Mouse (Mus musculus) embryonic facial prominence, embryonic 14.5 days (tissue): ENCODE measurements at regions not wholly inside any gene's neighbourhood (a gene's known extent, or its start where the extent isn't known, plus 50 kb on each side); places are given as distances from the start of the nearest gene placed in this dataset.
A peak's percentile ranks its signal among the peaks of the same experiment; 100 is the strongest.

Experiments used
- ATAC-seq: fragments of 200-750 bp; cut with Nextera tagmentation; 2 replicates; pipeline ENCODE4 v1.8.0; 2017; ENCODE audit warnings: low read depth, moderate number of reproducible peaks, moderate TSS enrichment
- DNase-seq: peaks from one replicate; pipeline ENCODE4 v3.0.0-alpha.2; 2015; ENCODE audit warnings: low spot score
- H3K27ac ChIP-seq: fragments of 300-500 bp; sonication (generic); replicated peaks from 2 replicates; pipeline ENCODE4 v1.5.1; 2014; ENCODE audit warnings: low read depth, mild to moderate bottlenecking, low read length, moderate library complexity
- H3K27me3 ChIP-seq: fragments of 300-500 bp; sonication (generic); replicated peaks from 2 replicates; pipeline ENCODE4 v1.6.1; 2014; ENCODE audit warnings: low read length; ENCODE audit not compliant: control insufficient read depth, insufficient read depth
- H3K36me3 ChIP-seq: fragments of 300-500 bp; sonication (generic); 2 replicates; pipeline ENCODE4 v1.6.1; 2014; ENCODE audit warnings: low read length, mixed read lengths; ENCODE audit not compliant: control insufficient read depth, insufficient read depth
- H3K4me1 ChIP-seq: fragments of 300-500 bp; sonication (generic); 2 replicates; pipeline ENCODE4 v1.6.1; 2014; ENCODE audit warnings: antibody characterized with exemption, low read length; ENCODE audit not compliant: control insufficient read depth, insufficient read depth
- H3K4me2 ChIP-seq: fragments of 300-500 bp; sonication (generic); 2 replicates; pipeline ENCODE4 v1.6.1; 2014; ENCODE audit warnings: low read depth, mild to moderate bottlenecking, low read length, moderate library complexity, mixed read lengths
- H3K4me3 ChIP-seq: fragments of 300-500 bp; sonication (generic); 2 replicates; pipeline ENCODE4 v1.5.1; 2014; ENCODE audit warnings: low read depth, mild to moderate bottlenecking, low read length
- H3K9ac ChIP-seq: fragments of 300-500 bp; sonication (generic); 2 replicates; pipeline ENCODE4 v1.6.1; 2014; ENCODE audit warnings: low read depth, mild to moderate bottlenecking, low read length, moderate library complexity, mixed read lengths
- H3K9me3 ChIP-seq: fragments of 300-500 bp; sonication (generic); 2 replicates; pipeline ENCODE4 v1.6.1; 2016; ENCODE audit warnings: low read length; ENCODE audit not compliant: control insufficient read depth
- WGBS: fragments of 180-500 bp; shearing (Covaris S2); extraction: QIAGEN DNeasy Blood & Tissue Kit; methylation state at CpG from one replicate; pipeline ENCODE4 v1.1.7; 2014; 5-methylcytosine and 5-hydroxymethylcytosine counted together

- H3K9ac ChIP-seq = no peak overlapping the region
- H3K36me3 ChIP-seq = no peaks in the 10 kb centered on the region
- no peak overlapping the region for H3K4me3 ChIP-seq
- no peaks in the 10 kb centered on the region for H3K9me3 ChIP-seq
- 46% methylated on average over 17 of the region's 17 CpGs for WGBS
- H3K27ac ChIP-seq = peak overlapping the region; percentile 39; the same call in 1 of the 2 replicates
- 0 out of 2 replicates have a peak, but pooled peaks have one; percentile 18 for ATAC-seq
- no peaks in the 10 kb centered on the region for H3K27me3 ChIP-seq
- H3K4me1 ChIP-seq = peaks cover 4% of the 10 kb centered on the region; the same call in 1 of the 2 replicates
- H3K4me2 ChIP-seq = no peak overlapping the region
- DNase-seq = peak; percentile 38
Observed at GRCm38 (mm10) chr1:92348353-92349005, 125.2 kb downstream of the Ndufa10 start.

DNA sequence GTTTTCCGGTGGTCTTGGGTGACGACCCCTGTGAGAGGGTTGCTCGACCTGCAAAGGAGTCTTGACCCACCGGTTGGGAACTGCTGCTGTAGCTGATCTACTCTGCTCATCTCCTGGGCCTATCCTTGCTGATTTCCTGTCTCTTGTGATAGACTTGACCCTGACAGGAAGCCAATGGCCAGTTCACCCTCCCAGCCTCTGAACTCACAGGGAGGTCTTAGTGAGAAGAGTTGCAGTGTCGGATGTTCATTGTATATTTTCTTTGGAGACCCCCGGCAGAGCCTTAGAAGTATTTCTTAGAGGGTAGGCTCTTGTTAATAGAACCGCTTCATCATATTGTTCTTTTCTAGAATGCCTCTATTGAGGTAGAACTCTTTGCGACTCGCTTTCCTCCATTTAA is 126.0 kb downstream of the Ndufa10 start:
- no peaks in the 10 kb centered on the region for H3K36me3 ChIP-seq
- ATAC-seq (no peak), DNase-seq (no peak)
- H3K9ac ChIP-seq = no peak overlapping the region
- H3K9me3 ChIP-seq = no peaks in the 10 kb centered on the region
- H3K27me3 ChIP-seq = no peaks in the 10 kb centered on the region
- H3K4me1 ChIP-seq = peaks cover 4% of the 10 kb centered on the region; the same call in 1 of the 2 replicates
- H3K4me3 ChIP-seq = no peak overlapping the region
- no peak overlapping the region for H3K27ac ChIP-seq
- no peak overlapping the region for H3K4me2 ChIP-seq
- WGBS = 75% methylated on average over 9 of the region's 9 CpGs

DNA sequence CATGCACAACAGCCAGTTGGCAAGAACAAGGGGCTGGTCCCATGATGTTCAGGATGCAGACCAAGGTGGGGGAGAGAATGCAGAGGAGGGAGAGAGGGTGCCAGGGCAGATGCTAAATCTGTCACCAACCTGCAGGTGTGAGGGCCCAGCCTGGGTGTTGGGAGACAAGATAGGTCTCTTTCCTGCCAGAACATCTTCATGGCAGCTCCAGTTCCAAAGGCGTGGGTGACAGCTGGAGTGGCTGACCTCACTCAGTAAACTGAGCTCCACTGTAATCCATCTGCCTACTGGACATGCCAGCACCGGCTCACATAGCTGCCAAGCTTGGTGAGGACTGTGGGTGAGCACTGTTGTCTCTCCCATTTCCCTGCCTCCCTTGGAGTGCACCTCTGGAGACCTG is 129.9 kb downstream of the Ndufa10 start:
- H3K36me3 ChIP-seq = no peaks in the 10 kb centered on the region
- no peak overlapping the region for H3K9ac ChIP-seq
- peaks cover 4% of the 10 kb centered on the region; the same call in 1 of the 2 replicates for H3K4me1 ChIP-seq
- H3K9me3 ChIP-seq = no peaks in the 10 kb centered on the region
- DNase-seq = no peak
- ATAC-seq = peak; percentile 28; the same call in 1 of the 2 replicates
- no peak overlapping the region for H3K27ac ChIP-seq
- WGBS = 85% methylated on average over 1 of the region's 2 CpGs
- H3K27me3 ChIP-seq = no peaks in the 10 kb centered on the region
- H3K4me2 ChIP-seq = no peak overlapping the region
- no peak overlapping the region for H3K4me3 ChIP-seq

- Histone ChIP-seq H3K36me3 (no peaks in the 10 kb centered on the region), H3K27me3 (no peaks in the 10 kb centered on the region), H3K4me3 (no peak overlapping the region), H3K27ac (no peak overlapping the region), H3K9me3 (no peaks in the 10 kb centered on the region), H3K4me2 (no peak overlapping the region), H3K9ac (no peak overlapping the region), H3K4me1 (no peaks in the 10 kb centered on the region)
- no peak for ATAC-seq
- 89% methylated on average over 5 of the region's 5 CpGs for WGBS
- no peak for DNase-seq
Observed at GRCm38 (mm10) chr1:92343161-92343598, 130.5 kb downstream of the Ndufa10 start.

DNA sequence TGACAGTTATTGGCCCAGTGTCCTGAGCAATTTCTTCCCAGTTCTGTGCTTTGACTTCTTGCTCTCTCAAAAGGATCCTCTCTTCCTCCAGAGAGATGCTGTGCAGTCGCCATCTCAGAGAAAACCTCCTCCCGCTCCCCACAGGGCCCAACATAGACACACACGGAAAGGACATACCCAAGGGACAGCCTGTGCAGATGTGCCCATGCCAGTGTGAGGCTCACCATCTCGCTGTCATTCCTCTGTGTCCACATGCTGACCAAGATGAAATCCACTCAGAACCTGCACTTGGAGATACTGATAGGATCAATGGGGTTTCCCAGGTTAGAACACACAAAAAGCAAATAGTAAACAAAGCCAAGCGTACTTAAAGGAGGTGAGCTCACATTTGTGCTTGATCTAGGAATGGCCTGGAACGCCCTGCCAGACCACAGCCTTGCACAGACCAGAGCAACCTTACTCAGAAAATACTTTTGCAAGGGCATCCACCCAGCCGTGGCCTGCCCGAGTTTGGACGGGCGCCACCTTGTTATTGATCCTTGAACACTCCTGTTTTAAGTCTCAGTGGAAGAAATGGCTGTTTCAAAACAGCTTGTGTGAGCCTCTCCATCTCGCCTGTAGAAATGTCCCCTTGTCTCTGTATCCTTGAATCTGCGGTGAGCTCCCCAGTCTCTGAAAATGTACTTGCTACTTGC is 131.7 kb downstream of the Ndufa10 start:
- no peak for DNase-seq
- no peak overlapping the region for H3K4me3 ChIP-seq
- no peak overlapping the region for H3K27ac ChIP-seq
- H3K27me3 ChIP-seq = no peaks in the 10 kb centered on the region
- H3K9me3 ChIP-seq = no peaks in the 10 kb centered on the region
- WGBS = 84% methylated on average over 12 of the region's 12 CpGs
- H3K9ac ChIP-seq = no peak overlapping the region
- H3K36me3 ChIP-seq = no peaks in the 10 kb centered on the region
- no peak for ATAC-seq
- no peaks in the 10 kb centered on the region for H3K4me1 ChIP-seq
- H3K4me2 ChIP-seq = no peak overlapping the region

DNA sequence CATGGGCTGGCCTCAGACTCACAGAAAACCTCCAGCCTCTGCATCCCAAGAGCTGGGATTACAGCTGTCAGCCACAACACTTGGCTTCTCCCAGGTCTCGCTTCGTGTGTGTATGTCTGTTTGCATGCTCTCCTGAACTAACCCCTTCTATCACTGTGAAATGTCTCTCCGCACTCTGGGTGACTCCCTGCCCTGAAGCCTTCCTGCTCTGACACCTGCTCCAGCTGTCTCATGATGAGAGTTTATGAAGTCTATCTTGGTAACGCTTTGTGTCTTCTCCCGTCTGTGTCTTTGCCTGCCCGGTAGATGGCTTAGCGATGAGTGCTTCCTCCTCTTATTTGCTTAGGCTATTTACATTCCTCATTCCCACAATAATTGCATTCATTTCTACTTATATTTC is 133.0 kb downstream of the Ndufa10 start:
- Histone ChIP-seq H3K4me3 (no peak overlapping the region), H3K36me3 (no peaks in the 10 kb centered on the region), H3K27me3 (no peaks in the 10 kb centered on the region), H3K27ac (no peak overlapping the region), H3K4me2 (no peak overlapping the region), H3K9me3 (no peaks in the 10 kb centered on the region), H3K9ac (no peak overlapping the region), H3K4me1 (no peaks in the 10 kb centered on the region)
- WGBS = 58% methylated on average over 7 of the region's 7 CpGs
- DNase-seq = peak; percentile 55
- ATAC-seq = no peak

DNA sequence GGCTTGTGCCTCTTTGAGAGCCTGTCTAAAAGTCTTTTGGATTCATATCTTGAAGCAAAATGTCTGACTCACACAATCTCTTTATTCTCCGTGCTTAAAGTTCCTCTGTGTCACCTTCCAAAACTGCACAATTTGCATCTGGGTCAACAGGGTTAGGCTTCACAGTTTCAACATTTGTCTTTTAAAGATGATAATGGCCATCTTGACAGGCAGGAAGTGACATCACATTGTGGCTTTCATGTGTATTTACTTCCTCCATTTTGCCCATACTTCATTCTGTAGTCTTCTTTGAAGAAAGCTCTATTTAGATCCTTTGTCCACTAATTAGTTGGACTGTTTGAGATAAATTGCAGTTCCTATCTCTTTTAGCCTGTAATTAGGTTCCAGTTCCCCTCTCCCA is 135.1 kb downstream of the Ndufa10 start:
- Histone ChIP-seq H3K27me3 (no peaks in the 10 kb centered on the region), H3K9me3 (no peaks in the 10 kb centered on the region), H3K4me3 (no peak overlapping the region), H3K27ac (no peak overlapping the region), H3K36me3 (no peaks in the 10 kb centered on the region), H3K4me1 (no peaks in the 10 kb centered on the region), H3K9ac (no peak overlapping the region), H3K4me2 (no peak overlapping the region)
- 81% methylated on average over 1 of the region's 1 CpGs for WGBS
- DNase-seq (no peak), ATAC-seq (no peak)

- Histone ChIP-seq H3K4me3 (no peak overlapping the region), H3K27me3 (no peaks in the 10 kb centered on the region), H3K4me1 (no peaks in the 10 kb centered on the region), H3K4me2 (no peak overlapping the region), H3K9me3 (no peaks in the 10 kb centered on the region), H3K36me3 (no peaks in the 10 kb centered on the region), H3K9ac (no peak overlapping the region), H3K27ac (no peak overlapping the region)
- DNase-seq (peak; percentile 73), ATAC-seq (no peak)
- WGBS = 38% methylated on average over 8 of the region's 8 CpGs
Observed at GRCm38 (mm10) chr1:92337450-92337849, 136.2 kb downstream of the Ndufa10 start.

DNA sequence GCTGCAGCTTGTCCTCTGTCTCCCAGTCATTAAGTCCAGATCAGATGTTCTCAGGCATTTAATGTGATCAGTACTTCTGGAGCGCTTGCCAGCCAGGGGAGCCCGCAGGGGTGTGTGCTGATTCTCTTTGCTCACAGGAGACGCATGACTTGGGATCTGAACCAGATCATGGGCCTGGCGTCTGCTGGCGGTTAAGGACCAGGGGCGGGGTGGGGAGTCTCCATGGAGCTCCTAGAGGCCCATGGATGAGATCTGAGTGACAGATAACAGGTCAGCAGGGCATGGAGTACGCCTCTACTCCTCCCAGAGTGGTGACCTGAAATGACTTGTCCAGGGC is 136.7 kb upstream of the Hdac4 start:
- Histone ChIP-seq H3K27me3 (no peaks in the 10 kb centered on the region), H3K27ac (no peak overlapping the region), H3K9ac (no peak overlapping the region), H3K9me3 (no peaks in the 10 kb centered on the region), H3K4me1 (no peaks in the 10 kb centered on the region; the same call in 1 of the 2 replicates), H3K4me3 (no peak overlapping the region), H3K4me2 (no peak overlapping the region), H3K36me3 (no peaks in the 10 kb centered on the region)
- ATAC-seq (no peak), DNase-seq (no peak)
- WGBS = 55% methylated on average over 7 of the region's 7 CpGs
